Mouse (Mus musculus) layer of hippocampus, adult 18-20 months (tissue): ENCODE measurements at regions not wholly inside any gene's neighbourhood (a gene's known extent, or its start where the extent isn't known, plus 50 kb on each side); places are given as distances from the start of the nearest gene placed in this dataset.
"Not testable (repeated sequence)": the region's sequence is repeated elsewhere in the genome, so short reads cannot be mapped to it uniquely, and the experiment has no call there.

ENCODE experiments used
- DNase-seq, 2 experiments: peaks; one replicate each; pipeline ENCODE4 v3.0.0; 2022; ENCODE audit warnings: low spot score in 2 of 2

DNA sequence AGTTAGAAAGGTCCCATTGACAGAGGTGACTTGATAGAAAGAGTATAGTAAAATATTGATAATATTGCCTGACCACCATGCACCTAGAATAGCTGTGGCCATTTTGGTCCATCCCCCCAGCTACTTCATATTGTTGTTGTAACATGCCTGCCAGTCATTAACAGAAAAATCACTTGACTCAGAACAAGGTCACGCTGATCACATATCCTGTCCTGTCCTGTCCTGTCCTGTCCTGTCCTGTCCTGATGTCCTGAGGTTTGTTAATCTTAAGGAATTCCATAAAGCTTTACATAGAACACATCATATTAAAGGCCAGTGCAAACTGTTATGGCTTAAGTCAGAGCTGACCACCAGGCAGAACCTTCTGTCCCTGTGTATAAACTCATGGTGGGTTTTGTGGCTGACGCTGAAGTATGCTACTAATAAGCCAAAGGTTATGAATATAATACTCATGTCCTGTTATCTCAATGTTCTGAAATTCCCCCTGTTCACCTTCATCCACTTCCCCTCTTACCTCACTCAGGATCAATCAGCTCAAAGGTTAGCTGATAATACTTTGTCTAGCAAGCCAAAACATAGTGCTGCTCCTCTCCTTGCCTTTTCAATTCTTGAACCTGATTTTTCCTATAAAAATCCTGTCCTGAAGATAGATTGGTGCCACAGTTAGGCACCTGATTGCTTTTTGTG lies 173.7 kb downstream of the Alg10b start:
- no peak for DNase-seq

DNA sequence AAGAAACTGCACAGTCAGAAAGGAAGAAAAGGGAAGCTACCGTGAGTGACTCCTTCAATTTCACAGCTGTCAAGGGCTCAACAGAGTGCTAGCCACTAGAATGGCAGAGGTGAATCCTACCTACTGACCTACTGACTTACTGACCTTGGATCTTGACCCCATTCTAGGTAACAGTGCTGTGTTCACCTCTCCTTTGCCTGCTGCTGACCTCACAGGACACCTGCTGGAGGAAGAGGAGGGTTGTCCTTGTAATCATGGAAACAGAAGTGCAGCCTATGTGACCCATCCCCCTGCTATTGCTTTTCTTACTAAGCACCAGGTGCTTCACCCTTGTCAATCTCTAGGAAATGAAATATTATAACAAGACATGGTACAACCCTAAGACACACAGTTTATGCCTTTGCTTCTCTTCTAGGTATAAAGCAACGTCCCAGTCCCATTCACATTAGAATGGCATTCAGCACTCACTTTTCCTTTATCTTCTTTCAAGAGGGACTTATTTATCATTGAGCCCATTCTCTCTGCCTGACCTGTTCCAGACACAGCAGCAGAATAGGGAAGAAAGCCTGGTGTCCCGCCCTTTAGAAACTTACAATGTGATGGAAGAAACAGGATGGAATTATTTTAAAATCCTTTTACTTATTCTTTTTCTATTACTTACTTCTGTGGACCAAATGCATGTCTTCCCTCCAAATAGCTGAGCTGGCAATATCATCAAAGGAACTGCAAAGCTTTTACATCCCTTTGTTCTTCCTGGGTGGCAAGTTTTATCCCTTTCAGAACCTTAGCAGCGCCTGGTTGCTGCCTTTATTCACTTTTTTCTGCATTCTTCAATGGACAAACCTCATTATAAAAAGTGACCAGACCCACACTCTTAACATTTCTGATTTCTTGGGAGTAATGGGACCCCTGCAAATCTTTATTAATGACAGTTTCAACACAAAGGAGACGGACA lies 176.5 kb downstream of the Alg10b start:
- no peak for DNase-seq

DNA sequence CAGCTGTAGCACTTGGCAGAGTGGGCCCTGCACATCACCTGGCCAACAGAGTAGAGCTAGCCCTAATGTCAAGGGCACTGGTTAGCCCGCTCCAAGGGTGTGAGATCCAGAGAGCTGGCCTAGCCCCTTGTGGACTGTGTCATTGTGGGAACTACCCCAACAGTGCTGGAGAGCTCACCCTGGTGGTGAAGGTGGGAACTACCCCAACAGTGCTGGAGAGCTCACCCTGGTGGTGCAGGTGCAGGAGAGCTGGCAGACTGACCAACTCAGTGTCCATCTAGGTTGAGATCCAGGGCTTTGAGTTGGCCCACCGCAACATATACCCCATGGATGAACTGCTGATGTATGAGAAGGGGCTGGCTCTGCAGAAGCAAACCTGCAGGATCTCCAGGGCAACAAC lies 196.7 kb downstream of the Alg10b start:
- no peak for DNase-seq

DNA sequence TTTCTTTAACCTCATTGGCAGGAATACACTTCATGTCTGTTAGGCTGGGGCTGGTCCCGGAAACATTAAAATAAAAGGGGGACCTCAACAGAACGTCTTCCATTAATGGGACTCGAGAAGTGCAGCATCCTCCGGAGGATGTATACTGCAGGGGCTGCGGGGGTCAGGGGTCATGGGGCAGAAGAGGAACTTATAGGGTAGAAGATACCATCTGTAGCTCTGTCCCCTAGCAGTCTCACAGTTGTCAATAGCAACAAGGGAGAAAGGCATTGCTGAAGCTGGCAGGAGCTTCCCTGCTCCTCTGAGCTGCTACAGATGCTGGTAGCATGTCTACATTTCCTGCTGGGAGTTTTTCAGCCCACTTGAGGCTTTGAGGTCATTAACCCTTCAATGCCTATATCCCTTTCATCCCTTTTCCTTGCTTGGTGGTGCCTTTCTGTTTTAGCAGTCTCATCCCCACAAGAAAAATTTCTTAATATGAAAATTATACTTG lies 198.1 kb downstream of the Alg10b start:
- no peak for DNase-seq

GRCm38 (mm10) chr15:90431048-90431447 lies 206.9 kb downstream of the Alg10b start:
- DNase-seq: not testable (repeated sequence)

GRCm38 (mm10) chr15:90432154-90432553 lies 208.0 kb downstream of the Alg10b start:
- DNase-seq: no peak

DNA sequence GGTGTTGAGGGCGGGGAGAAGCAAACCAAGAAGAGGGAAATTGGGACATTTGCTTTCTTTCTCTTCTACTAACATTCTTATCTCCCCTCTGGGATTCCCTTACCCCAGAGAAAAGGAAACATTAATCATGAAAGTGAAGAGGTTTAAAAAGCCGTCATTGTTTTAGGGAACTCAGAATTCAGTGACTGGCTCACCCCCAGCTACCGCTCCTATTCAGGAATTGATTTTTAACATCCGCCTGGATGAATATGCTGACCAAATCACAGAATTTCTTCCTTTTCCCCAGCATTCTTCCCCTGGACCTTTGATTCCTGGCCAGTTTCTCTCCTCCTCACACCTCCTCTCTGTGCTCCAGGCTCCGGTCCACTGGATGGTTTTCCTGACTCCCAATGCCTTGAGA lies 211.2 kb downstream of the Alg10b start:
- DNase-seq: no peak
